Mouse (Mus musculus) brain, embryonic 14.5 days (tissue): ENCODE data around the gene Ighmbp2.

Source experiments
- CTCF ChIP-seq: fragments of 200-500 bp; IDR thresholded peaks from 2 replicates; pipeline ENCODE4 v1.5.1; 2012; ENCODE audit warnings: inconsistent platforms, mild to moderate bottlenecking, moderate library complexity, borderline replicate concordance; ENCODE audit not compliant: insufficient read depth, insufficient read length; ENCODE audit errors: extremely low read depth
- POLR2A ChIP-seq: fragments of 200-500 bp; IDR thresholded peaks from 2 replicates; pipeline ENCODE4 v1.6.1; 2012; ENCODE audit warnings: mild to moderate bottlenecking, inconsistent platforms, borderline replicate concordance; ENCODE audit not compliant: poor library complexity, insufficient read depth, insufficient read length, severe bottlenecking; ENCODE audit errors: extremely low read depth

GRCm38 (mm10) chr19:3261764-3262525 is 20.9 kb downstream of the Ighmbp2 start:
- no peak for TF ChIP-seq POLR2A
- no peak for TF ChIP-seq CTCF
